Mouse (Mus musculus) cortical plate, adult 2 months (tissue): Measurements from ENCODE around the gene Slc28a2. TPM values are rescaled to one million over a fixed set of nuclear protein-coding genes. Genes with fewer than 3 reads are reported as not detected.
"Not testable (repeated sequence)": the region's sequence is repeated elsewhere in the genome, so short reads cannot be mapped to it uniquely, and the experiment has no call there.

Source experiments
- H3K27ac ChIP-seq: fragments of 200-500 bp; 2 replicates; pipeline ENCODE4 v1.5.1; 2012; ENCODE audit warnings: low read length, control low read depth, inconsistent platforms; ENCODE audit not compliant: insufficient read depth
- H3K4me1 ChIP-seq: fragments of 200-500 bp; 2 replicates; pipeline ENCODE4 v1.6.1; 2011; ENCODE audit warnings: low read length; ENCODE audit not compliant: control insufficient read depth, insufficient read depth
- H3K4me3 ChIP-seq: fragments of 200-500 bp; 2 replicates; pipeline ENCODE4 v1.5.1; 2011; ENCODE audit warnings: mild to moderate bottlenecking, low read length, control low read depth; ENCODE audit not compliant: insufficient read depth
- CTCF ChIP-seq: fragments of 200-500 bp; IDR thresholded peaks from 2 replicates; pipeline ENCODE4 v1.5.1; 2011; ENCODE audit warnings: mild to moderate bottlenecking, control low read depth, low read length; ENCODE audit not compliant: insufficient read depth; ENCODE audit errors: extremely low read depth
- POLR2A ChIP-seq: fragments of 200-500 bp; IDR thresholded peaks from 2 replicates; pipeline ENCODE4 v1.6.1; 2011; ENCODE audit warnings: mild to moderate bottlenecking, low read length, control low read depth; ENCODE audit not compliant: insufficient read depth; ENCODE audit errors: extremely low read depth
- polyA plus RNA-seq: library from polyadenylated mRNA; depleted of rRNA; stranded (reverse); fragments of >200 nt; gene quantifications from 2 replicates; pipeline ENCODE4 v1.2.3, GENCODE M21; 2012

The Slc28a2 gene
- polyA plus RNA-seq, 1 experiment = 0.15 TPM

DNA sequence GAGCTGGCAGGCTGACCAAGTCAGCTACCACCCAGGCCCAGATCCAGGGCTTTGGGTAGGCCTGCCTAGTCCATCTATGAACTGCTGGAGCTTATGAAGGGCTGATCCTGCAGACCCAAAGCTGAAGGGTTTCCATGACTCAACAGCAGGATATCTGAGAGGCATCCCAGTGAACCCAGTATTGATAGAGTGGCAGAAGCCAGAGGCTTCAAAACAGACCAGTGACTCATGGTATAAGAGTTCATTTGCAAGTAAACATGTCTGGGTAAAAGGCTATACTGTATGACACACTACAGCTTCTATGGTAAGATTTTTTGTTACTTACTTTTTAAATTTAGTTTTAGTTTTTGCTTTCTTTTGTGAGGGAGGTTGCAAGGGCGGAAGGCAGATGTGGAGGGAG is 30.1 kb upstream of the Slc28a2 start:
- no peak overlapping the region for H3K4me3 ChIP-seq
- no peak overlapping the region for H3K27ac ChIP-seq
- no peaks in the 10 kb centered on the region for H3K4me1 ChIP-seq
- TF ChIP-seq CTCF = no peak
- TF ChIP-seq POLR2A = no peak

DNA sequence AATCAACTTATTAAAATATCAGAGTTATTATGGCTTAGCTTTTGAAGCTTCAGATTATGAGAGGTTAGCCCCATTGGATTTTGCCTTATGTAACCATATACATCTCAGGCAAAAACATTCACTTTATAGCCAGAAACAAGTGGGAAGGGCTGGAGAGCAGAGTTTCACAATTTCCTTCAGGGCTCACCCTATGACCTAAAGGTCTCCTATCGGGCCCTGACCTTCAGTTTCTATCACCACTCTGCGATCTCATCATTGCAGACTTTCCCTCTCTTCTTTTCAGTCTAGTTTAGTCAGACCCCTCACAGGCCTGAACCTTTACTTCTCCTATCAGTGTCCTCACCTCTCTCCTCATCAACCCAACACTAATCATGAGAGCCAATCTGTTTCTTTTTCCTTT is 18.7 kb upstream of the Slc28a2 start:
- TF ChIP-seq CTCF = no peak
- TF ChIP-seq POLR2A = no peak

DNA sequence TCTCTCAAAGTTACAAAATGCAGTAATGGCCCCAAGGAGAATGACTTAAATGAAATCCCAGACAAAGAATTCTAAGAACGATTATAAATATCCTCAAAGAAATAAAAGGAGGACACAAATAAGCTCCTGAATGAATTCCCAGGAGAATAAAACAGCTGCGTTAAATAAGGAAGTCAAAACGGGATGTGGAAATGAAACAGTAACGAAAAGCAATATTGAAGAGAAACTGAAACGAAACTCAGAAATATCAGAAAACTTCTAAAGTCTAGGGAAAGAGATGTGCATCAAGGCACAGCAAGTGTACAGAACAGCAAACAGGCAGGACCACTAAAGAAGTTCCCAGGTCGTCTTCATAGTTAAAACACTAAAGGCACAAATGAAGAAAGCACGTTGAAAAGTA is 17.3 kb upstream of the Slc28a2 start:
- TF ChIP-seq POLR2A = no peak
- H3K4me3 ChIP-seq = no peak overlapping the region
- H3K4me1 ChIP-seq = no peaks in the 10 kb centered on the region
- no peak overlapping the region for H3K27ac ChIP-seq

More for the DNA sequence above, 18.7 kb upstream of the Slc28a2 start:
- Histone ChIP-seq H3K27ac (no peak overlapping the region), H3K4me1 (no peaks in the 10 kb centered on the region), H3K4me3 (no peak overlapping the region)

DNA sequence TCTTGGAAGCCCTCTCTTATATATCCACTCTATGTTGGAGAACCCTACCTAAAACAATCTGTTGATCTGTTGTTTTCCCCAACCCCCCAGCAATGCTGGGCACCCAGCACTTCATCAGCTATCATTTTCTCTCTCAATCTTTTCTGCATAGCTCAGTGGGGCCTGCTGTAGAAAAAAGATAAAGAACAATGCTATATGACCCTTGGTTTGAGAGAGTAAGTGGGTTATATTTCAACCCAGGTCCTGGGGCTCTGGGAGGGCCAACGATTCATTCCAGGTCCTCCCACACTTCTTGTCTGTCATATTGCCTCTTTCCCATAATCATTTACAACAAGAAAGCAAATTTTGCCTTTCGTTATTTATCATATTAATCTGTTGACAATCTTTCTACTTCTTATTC is 368 bp downstream of the Slc28a2 start:
- H3K4me1 ChIP-seq, H3K4me3 ChIP-seq, H3K27ac ChIP-seq: not testable (repeated sequence)

DNA sequence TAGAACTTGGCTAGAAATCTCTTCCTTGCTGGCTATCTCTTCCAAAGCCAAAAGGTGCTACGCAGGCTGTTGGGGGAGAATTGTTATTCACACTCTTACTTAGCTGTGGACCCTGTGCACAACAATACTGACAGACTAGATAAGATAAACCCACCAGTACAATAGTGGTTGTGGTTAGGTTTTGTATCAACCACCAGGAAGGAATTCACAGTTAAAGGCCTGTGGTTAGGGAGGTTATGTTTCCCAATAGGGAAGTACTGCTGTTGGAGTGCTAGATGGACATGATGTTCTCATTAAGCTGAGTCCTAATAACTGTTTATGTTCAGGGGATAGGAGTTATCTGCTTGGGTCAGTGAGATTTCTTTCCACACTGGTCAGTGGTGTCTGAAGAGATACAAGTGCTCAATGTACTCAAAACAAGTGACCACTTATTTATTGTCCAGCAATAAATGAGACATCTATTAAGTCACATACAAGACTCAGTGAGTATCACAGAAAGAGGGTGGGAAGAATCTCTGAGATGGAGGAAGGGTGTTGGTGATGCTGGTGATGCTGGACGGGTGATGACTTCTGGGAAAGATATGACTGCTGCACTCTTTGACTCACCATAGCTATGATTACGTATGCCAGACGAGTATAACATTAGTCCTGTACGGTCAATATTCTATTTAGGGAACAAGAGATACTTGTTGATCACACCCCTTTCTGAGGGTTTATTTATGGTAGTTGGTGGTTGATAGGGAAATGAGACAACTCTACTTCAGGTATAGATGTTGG is 12.6 kb downstream of the Slc28a2 start:
- not testable (repeated sequence) for H3K4me1 ChIP-seq, H3K4me3 ChIP-seq, H3K27ac ChIP-seq

DNA sequence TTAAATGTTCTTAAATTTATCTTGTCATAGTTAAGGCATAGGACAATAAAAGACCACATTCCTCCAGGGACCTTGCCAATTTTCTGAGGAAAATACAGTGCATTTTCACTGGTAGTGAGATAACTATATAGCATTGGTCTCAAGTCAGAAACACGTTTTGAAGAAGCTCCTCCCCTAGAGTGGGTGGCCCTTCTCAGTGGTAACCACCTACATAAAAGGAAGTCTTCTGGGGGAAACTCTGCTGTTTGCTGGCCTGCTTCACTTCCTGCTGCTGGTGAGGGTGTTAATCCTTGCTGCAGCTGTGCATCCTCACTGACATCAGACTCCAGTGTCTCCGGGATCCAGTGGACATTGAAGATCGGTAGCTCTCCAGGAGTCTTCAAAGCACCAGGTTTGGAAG is 14.2 kb downstream of the Slc28a2 start:
- H3K4me3 ChIP-seq, H3K4me1 ChIP-seq, H3K27ac ChIP-seq: not testable (repeated sequence)

DNA sequence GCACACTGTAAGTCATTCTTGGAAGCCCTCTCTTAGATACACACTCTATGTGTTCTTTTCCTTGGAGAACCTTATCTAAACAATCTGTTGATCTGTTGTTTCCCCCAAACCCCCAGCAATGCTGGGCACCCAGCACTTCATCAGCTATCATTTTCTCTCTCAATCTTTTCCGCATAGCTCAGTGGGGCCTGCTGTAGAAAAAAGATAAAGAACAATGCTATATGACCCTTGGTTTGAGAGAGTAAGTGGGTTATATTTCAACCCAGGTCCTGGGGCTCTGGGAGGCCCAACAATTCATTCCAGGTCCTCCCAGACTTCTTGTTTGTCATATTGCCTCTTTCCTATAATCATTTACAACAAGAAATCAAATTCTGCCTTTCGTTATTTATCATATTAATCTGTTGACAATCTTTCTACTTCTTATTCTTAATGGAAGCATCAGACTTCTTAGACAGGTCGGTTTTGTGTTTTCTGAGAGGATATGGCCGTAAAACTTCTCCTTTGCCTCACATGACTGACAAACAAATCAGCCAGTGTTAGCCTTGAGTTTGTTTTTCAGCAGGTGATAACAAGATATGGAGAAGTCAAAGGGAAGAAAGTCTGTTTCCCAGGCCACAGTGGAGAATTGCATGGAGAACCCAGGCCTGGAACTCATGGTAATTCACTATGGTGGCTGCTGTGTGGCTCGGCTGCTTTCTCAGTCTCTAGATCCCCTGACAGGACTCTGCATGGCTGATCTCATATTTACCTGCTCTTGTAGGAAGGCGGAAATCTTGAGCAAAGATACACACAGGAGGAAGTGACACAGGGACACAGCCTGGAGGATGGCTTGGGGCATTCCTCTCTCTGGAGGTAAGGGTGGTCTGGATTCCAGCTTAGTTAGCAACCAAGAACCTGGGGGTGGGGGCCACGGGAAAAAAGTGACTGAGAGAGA is 15.0 kb downstream of the Slc28a2 start:
- Histone ChIP-seq H3K27ac (no peak overlapping the region), H3K4me1 (no peaks in the 10 kb centered on the region), H3K4me3 (no peak overlapping the region)
- no peak for TF ChIP-seq CTCF
- TF ChIP-seq POLR2A = no peak

DNA sequence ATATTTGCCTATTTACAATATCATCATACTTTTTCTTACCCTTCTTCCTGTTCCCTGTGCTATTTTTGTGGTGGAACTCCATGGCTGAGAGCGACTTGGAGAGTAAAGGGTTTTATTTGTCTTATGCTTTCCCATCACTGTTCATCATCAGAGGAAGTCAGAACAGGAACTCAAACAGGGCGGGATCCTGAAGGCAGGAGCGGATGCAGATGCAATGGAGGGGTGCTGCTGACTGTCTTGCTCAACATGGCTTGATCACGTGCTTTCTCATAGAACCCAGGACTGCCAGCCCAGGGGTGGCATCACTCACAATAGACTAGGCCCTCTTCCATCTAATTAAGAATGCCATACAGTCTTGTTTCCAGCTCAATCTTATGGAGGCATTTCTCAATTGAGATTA is 24.1 kb downstream of the Slc28a2 start:
- Histone ChIP-seq H3K27ac (no peak overlapping the region), H3K4me3 (no peak overlapping the region), H3K4me1 (no peaks in the 10 kb centered on the region)
- no peak for TF ChIP-seq POLR2A
- no peak for TF ChIP-seq CTCF

DNA sequence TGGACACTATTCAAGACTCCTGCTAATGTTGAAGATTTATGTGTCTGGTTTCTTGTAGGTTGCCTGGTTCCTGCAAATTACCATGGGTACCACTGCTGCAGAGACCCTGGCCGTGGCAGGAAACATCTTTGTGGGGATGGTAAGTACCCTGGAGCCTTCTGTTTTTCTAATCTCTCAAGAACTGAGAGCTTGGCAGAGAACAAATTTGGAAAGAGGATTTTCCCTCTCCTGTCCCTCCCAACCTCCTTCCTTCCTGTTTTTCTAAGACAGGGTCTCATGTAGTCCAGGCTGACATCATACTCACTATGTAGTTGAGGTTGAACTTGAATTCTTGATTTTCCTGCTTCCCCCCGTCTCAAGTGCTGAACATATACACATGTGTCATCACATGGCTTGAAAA is 26.1 kb downstream of the Slc28a2 start:
- TF ChIP-seq POLR2A (no peak), CTCF (no peak)
- no peak overlapping the region for H3K27ac ChIP-seq
- H3K4me1 ChIP-seq = no peaks in the 10 kb centered on the region
- no peak overlapping the region for H3K4me3 ChIP-seq

DNA sequence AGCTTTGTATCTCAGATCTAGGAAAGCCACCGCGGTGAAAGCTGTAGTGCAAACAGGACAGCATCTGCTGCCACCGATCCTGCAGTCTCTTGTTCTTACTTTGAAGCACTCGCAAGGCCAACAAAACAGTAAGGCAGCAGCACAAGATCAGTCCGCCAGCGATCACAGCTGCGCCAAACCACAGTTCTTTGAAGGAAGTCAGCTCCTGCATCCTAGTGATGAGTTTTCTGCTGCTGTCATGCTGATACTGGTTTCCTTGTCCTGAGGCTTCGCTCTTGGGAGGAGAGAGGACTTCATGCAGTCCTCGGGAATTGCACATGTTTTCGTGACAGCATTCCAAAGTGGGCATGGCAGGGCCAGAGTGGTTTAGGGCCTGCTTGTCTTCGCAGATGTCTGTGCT is 40.6 kb downstream of the Slc28a2 start:
- peak overlapping the region; percentile 40; the same call in 1 of the 2 replicates for H3K4me3 ChIP-seq
- H3K27ac ChIP-seq = no peak overlapping the region
- no peaks in the 10 kb centered on the region for H3K4me1 ChIP-seq
- TF ChIP-seq CTCF = no peak
- TF ChIP-seq POLR2A = no peak
